Comparison of ENCODE assay signal across 22 mouse cellular contexts in the genomic region with DNA sequence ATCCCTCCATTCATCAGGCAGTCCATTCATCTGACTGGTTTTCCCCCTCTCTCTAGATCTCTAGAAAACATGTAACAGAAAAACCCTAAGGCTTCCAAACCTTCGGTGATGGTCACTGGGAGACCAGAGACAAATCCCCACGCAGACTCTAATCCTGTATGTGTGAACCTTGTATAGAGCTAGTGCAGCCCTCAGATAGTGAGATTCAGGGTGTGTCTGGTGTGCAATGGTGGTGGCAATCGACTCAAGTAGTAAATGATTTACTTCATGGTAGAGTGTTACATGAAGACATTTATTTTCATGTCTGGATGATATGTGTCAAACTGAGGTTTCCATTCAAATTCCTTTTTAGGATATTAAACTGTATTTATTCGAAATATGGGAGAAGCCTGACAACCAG.
"Had no signal": no experiment of that assay in that cellular context is flagged by ENCODE, and none has a peak within 500 bp of the region (broad histone marks: within the 10 kb centered on the region; RNA-seq: fewer than 3 reads in every experiment).

No protein-coding gene starts in this region.

- H3K27me3 ChIP-seq: hindbrain, embryonic 15.5 days; limb, embryonic 15.5 days had no signal

- H3K4me2 ChIP-seq: heart, embryonic 11.5 days; heart, embryonic 13.5 days; heart, embryonic 15.5 days; hindbrain, embryonic 13.5 days; hindbrain, embryonic 15.5 days; limb, embryonic 13.5 days; limb, embryonic 15.5 days; liver, embryonic 13.5 days had no signal

- H3K27ac ChIP-seq: heart, adult 2 months; heart, embryonic 13.5 days; heart, embryonic 15.5 days; hindbrain, embryonic 13.5 days; hindbrain, embryonic 15.5 days; hindbrain, postnatal 0 days; layer of hippocampus, adult 2 months; limb, embryonic 13.5 days; limb, embryonic 15.5 days; liver, embryonic 13.5 days had no signal

- H3K4me3 ChIP-seq: heart, adult 2 months; heart, embryonic 13.5 days; heart, embryonic 15.5 days; hindbrain, embryonic 13.5 days; hindbrain, embryonic 15.5 days; layer of hippocampus, adult 2 months; limb, embryonic 13.5 days; limb, embryonic 15.5 days; liver, embryonic 13.5 days had no signal

- H3K9ac ChIP-seq: forebrain, postnatal 0 days; heart, embryonic 13.5 days; heart, embryonic 15.5 days; hindbrain, embryonic 13.5 days; hindbrain, embryonic 15.5 days; limb, embryonic 13.5 days; limb, embryonic 15.5 days; liver, embryonic 13.5 days had no signal

- H3K36me3 ChIP-seq: heart, embryonic 13.5 days; heart, embryonic 15.5 days; hindbrain, embryonic 13.5 days; hindbrain, embryonic 15.5 days; limb, embryonic 13.5 days; limb, embryonic 15.5 days; liver, embryonic 13.5 days had no signal

- H3K9me3 ChIP-seq: heart, embryonic 13.5 days; heart, embryonic 15.5 days; hindbrain, embryonic 13.5 days; hindbrain, embryonic 15.5 days; limb, embryonic 13.5 days; limb, embryonic 15.5 days; liver, embryonic 13.5 days had no signal

- ATAC-seq: forebrain, postnatal 0 days; hindbrain, postnatal 0 days had no signal

- DNase-seq: forebrain, postnatal 0 days; gastrocnemius, postnatal 14 days; gastrocnemius, postnatal 36 days; heart, adult 11 months; heart, adult 2 months; heart, postnatal 14 days; heart, postnatal 36 days; kidney, adult 18-20 months; kidney, adult 8-10 months; kidney, postnatal 10 days; kidney, postnatal 25 days; left cerebral cortex, postnatal 4 days; liver, embryonic 13.5 days had no signal
